Mouse (Mus musculus): ENCODE measurements around the gene Vmn1r82. TPM values are rescaled to one million over a fixed set of nuclear protein-coding genes. Genes with fewer than 3 reads are reported as not detected.

Vmn1r82 gene
- polyA plus RNA-seq (2017; shearing (Covaris generic)) = not detected

GRCm38 (mm10) chr7:12300130-12300529 lies at the start of gene Vmn1r82:
Gene Vmn1r82 (plus strand): TSS chr7:12300430.
- no peak for ATAC-seq

DNA sequence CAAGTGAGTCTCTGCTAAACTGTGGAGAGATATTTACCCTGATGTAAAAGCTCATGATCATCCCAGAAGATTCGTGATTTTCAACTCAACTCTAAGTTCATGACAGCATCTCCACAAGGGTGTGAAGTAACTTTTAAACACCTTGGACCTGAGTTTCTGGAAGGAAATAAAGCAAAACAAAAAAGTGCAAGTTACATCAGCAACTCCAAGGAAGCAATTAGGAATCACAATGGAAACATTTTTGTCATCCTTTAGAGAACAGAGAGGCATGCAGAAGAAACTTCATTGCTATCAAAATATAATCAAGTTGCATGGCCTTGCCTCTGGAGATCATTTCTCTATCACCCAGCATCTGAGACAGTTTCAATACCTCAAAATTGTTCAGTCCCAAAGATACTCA lies 32.1 kb upstream of the Vmn1r82 start, which contains the start of gene Vmn1r81:
Gene Vmn1r81, minus strand, starts transcription at position 101 of the 400 bp plus-strand sequence.
- no peak for ATAC-seq

GRCm38 (mm10) chr7:12329381-12329780 lies 29.2 kb downstream of the Vmn1r82 start, which contains the start of gene Vmn1r83:
Gene Vmn1r83 (minus strand): TSS chr7:12329481.
- no peak for ATAC-seq

Other genes with a start within 250 kb of the Vmn1r82 start
- not detected for gene Vmn1r78, start 150.2 kb upstream of the Vmn1r82 start, polyA plus RNA-seq (2017; shearing (Covaris generic))
- gene Vmn1r79, start 129.2 kb upstream of the Vmn1r82 start, polyA plus RNA-seq (2017; shearing (Covaris generic)) = not detected
- gene Vmn1r80, start 111.1 kb upstream of the Vmn1r82 start, polyA plus RNA-seq (2017; shearing (Covaris generic)) = not detected
- gene Vmn1r81, start 32.2 kb upstream of the Vmn1r82 start, polyA plus RNA-seq (2017; shearing (Covaris generic)) = under 1 TPM in 2 of 3 experiments, not detected in 1; 0.04 to 0.07 TPM
- gene Vmn1r83, start 29.1 kb downstream of the Vmn1r82 start, polyA plus RNA-seq (2017; shearing (Covaris generic)) = not detected
- gene Vmn1r84, start 68.8 kb downstream of the Vmn1r82 start, polyA plus RNA-seq (2017; shearing (Covaris generic)) = under 1 TPM in 1 of 3 experiments, not detected in 2; 0.31 TPM
- 1 to 10 TPM; 2.0 to 5.9 (median 4.7) TPM for gene Zfp551, start 122.3 kb downstream of the Vmn1r82 start, polyA plus RNA-seq (2017; shearing (Covaris generic))
- gene Zfp606, start 177.9 kb downstream of the Vmn1r82 start, polyA plus RNA-seq (2017; shearing (Covaris generic)) = 1 to 10 TPM; 5.5 to 7.0 (median 6.0) TPM
- under 1 TPM in 1 of 3 experiments, not detected in 2; 0.39 TPM for gene 2900092C05Rik, start 212.1 kb downstream of the Vmn1r82 start, polyA plus RNA-seq (2017; shearing (Covaris generic))